Mouse (Mus musculus) myocyte (in vitro differentiated cells): ENCODE measurements at regions not wholly inside any gene's neighbourhood (a gene's known extent, or its start where the extent isn't known, plus 50 kb on each side); places are given as distances from the start of the nearest gene placed in this dataset.

Experiments
- POLR2A ChIP-seq: IDR thresholded peaks from one replicate; pipeline ENCODE4 v1.6.1; 2011; ENCODE audit warnings: low read depth, mild to moderate bottlenecking, control low read depth, moderate library complexity; ENCODE audit not compliant: insufficient read length
- POLR2AphosphoS2 ChIP-seq: IDR thresholded peaks from one replicate; pipeline ENCODE4 v1.6.1; 2011; ENCODE audit warnings: low read depth, control low read depth; ENCODE audit not compliant: insufficient read length
- USF1 ChIP-seq: IDR thresholded peaks from one replicate; pipeline ENCODE4 v1.6.1; 2011; ENCODE audit warnings: low read depth, mild to moderate bottlenecking, control low read depth, moderate library complexity

DNA sequence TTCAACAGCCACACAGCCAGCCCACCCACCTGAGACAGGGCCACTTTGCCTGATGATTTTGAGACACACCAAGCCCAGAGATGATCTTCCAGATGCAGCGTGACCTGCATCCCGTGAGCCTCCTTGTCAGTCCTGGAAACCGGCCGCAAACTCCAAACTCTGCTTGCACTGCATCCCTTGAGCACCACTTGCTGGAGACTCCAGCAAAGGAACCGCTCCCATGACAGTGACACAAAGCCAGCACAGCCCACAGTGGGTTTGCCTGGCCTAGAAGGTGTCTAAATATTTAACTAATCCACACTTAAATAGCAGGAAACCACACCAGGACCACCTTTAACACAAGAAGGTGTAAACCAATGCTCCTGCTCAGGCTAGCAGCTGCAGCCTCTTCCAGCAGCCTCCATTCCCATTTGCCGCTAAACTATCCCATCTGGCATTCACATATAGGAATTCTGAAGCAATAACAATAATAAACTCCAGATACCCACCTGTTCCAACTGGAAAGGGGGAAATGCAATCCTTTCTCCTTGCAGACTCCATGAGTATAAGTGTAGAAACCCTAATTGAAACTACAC, 106.2 kb upstream of the Kdm8 start:
- TF ChIP-seq USF1 (no peak), POLR2AphosphoS2 (no peak), POLR2A (no peak)
